Mouse (Mus musculus): Measurements from ENCODE around the gene Arhgap30. TPM values are rescaled to one million over a fixed set of nuclear protein-coding genes. Genes with fewer than 3 reads are reported as not detected.
A peak's percentile ranks its signal among the peaks of the same experiment; 100 is the strongest.

Gene Arhgap30
- polyA plus RNA-seq, 3 experiments from 2014 or later = 73.5 to 84.6 (median 78.0) TPM

GRCm38 (mm10) chr1:171378298-171378697 lies 10.5 kb upstream of the Arhgap30 start:
- ATAC-seq = no peak

GRCm38 (mm10) chr1:171379935-171380599 lies 8.7 kb upstream of the Arhgap30 start:
- ATAC-seq = peak; percentile 99

- ATAC-seq = no peak
Measured at GRCm38 (mm10) chr1:171382096-171382620, 6.6 kb upstream of the Arhgap30 start.

- no peak for ATAC-seq
Measured at GRCm38 (mm10) chr1:171384361-171384760, 4.4 kb upstream of the Arhgap30 start.

- no peak for ATAC-seq
Measured at GRCm38 (mm10) chr1:171385171-171385570, 3.6 kb upstream of the Arhgap30 start.

- no peak for ATAC-seq
Measured at GRCm38 (mm10) chr1:171387099-171387498, 1.7 kb upstream of the Arhgap30 start.

- ATAC-seq = peak; percentile 75
Measured at GRCm38 (mm10) chr1:171390101-171390500, 1.3 kb downstream of the Arhgap30 start.

DNA sequence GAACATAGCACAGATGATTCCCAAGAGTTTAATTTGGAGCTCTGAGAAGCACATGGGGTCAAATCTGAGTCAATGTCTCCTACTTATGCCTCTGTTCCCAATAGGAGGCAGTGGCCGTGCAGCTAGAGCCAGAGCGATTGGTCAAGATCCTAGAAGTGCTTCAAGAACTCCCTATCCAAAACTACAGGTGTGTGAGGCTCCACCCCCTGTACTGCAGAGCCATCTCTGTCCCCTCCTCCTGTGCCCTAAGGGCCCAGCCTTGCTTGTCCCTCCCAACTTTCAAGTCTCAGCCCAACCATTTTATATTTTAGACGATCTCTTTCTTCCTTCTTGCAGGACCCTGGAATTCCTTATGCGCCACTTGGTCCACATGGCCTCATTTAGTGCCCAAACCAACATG lies 13.1 kb downstream of the Arhgap30 start:
- ATAC-seq = no peak

DNA sequence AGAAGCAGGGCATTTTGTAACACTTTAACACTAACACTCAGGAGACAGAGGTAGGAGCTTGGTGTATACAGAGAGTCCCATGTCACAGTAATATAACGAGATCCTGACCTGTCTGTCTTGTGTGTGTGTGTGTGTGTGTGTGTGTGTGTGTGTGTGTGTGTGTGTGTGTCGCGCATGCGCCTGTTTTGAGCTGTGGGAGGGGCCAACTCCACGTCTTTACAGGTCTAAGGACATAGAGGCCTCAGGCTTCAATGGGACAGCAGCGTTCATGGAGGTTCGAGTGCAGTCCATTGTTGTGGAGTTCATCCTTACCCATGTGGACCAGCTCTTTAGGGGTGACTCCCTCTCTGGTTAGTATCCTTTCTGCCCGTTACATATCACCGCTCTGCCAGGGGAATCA lies 14.2 kb downstream of the Arhgap30 start:
- no peak for ATAC-seq

GRCm38 (mm10) chr1:171407263-171407662 lies 18.5 kb downstream of the Arhgap30 start:
- ATAC-seq = no peak

GRCm38 (mm10) chr1:171410231-171410630 lies 21.5 kb downstream of the Arhgap30 start:
- ATAC-seq = no peak

DNA sequence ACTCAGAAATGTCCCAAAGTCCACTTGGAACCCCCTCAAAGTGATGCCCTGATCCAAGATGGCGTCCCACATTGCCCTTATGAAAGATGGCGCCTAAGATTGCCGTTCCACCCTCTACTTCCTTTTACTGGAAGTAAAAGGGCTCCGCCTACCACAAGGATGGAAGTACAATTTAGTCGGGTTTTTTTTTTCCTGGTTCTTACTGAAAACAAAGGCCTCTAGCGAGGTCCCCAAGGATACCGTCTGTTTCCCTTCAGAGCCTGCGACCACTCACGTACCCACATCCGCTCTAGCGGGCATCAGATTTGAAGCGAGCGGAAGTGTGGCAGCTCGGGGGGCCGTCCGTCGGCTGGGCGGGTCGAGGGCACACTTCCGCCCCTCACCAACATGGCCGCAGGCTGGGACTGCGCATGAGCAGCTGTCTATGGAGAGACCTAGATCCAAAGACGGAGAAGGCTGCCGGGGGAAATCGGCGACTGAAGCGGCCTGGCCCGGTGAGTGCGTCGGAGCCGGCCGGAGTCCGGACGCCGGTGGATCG lies 22.3 kb downstream of the Arhgap30 start, which contains the start of gene Usf1:
Gene Usf1, plus strand, starts transcription at position 367 of the 538 bp plus-strand sequence.
- peak; percentile 84 for ATAC-seq

- ATAC-seq = peak; percentile 19
Measured at GRCm38 (mm10) chr1:171411492-171411941, 22.8 kb downstream of the Arhgap30 start.

- peak; percentile 52 for ATAC-seq
Measured at GRCm38 (mm10) chr1:171412001-171412441, 23.3 kb downstream of the Arhgap30 start.

DNA sequence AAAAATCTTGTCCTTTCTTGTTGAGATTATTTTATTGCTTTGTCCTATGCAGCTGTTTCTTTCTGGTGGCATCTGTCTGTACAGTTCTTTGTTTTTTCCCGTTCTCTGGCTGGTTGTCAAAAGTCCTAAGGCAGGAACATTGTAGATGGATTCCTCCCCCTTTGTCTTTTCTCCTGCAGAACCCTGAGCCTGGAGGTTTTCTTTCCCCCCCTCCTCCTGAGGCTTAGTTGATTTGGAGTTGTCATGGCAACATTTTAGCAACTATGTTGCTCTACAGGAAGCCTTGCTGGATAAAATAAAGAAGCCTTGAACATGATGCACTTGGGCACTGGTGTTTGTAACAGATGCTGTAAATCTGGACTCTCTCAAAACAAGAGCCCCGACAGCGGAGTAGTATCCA lies 23.7 kb downstream of the Arhgap30 start:
- peak; percentile 12 for ATAC-seq

DNA sequence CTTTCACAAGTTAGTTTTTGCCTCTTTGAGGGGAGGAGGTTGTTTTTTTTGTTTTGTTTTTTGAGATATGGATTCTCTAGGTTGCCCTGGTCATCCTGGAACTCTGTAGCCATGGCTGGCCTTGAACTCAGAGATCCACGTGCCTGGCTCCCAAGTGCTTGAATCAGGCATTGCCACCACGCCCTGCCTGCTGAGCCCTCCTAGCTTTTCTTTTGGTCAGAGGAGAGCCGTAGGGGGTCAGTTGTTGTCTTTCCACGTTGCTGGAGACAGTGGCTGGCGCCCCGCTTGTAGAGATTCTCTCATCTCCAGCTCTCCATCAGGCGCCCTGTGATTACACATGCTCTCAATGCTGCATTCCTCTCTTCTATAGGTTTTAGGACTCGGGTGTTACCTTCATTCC lies 24.9 kb downstream of the Arhgap30 start:
- ATAC-seq = no peak

- ATAC-seq = no peak
Measured at GRCm38 (mm10) chr1:171418660-171419059, 29.9 kb downstream of the Arhgap30 start, which contains the start of gene Tstd1. Gene Tstd1, plus strand, starts transcription at chr1:171418872.

DNA sequence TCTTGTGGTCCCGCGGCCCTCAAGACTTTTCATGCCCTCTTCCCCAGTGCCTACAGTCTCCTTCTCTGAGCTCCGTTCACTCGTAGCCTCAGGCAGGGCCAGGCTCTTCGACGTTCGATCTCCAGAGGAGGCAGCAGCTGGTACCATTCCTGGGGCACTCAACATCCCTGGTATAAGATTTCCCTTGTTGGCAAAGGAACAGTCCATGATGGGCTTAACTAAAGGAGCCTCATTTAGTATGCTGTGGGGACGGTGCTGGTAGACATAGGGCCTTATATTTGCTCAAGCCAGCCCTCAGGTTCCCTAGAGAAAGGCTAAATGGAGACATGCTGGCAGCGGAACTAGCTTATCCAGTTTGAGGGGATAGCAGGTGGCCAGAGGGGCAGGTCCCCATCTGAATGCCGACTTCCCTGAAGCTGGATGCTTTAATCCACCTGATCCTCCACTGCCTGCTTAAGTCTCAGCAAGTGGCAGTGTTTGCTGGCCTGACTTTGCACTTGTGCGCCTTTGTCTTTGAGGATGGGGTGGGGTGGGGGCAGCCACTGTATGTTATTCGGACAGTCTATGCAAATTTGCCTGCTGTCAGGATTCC lies 30.6 kb downstream of the Arhgap30 start:
- ATAC-seq = no peak

DNA sequence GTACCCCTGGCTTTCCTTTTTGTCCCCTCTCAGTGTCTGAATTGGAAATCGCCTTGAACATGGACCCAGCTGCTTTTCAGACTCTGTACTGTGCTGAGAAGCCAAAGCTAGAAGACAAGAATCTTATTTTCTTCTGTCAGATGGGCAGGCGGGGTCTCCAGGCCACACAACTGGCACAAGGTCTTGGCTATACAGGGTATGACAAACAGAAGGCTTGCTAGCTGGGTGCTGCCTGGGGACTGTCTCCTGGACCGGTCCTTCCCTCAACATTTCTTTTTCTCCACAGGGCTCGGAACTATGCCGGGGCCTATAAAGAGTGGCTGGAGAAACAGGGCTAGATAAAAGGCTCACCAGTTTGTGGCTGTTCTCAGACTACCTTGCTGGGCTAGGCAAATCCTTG lies 31.2 kb downstream of the Arhgap30 start:
- no peak for ATAC-seq

DNA sequence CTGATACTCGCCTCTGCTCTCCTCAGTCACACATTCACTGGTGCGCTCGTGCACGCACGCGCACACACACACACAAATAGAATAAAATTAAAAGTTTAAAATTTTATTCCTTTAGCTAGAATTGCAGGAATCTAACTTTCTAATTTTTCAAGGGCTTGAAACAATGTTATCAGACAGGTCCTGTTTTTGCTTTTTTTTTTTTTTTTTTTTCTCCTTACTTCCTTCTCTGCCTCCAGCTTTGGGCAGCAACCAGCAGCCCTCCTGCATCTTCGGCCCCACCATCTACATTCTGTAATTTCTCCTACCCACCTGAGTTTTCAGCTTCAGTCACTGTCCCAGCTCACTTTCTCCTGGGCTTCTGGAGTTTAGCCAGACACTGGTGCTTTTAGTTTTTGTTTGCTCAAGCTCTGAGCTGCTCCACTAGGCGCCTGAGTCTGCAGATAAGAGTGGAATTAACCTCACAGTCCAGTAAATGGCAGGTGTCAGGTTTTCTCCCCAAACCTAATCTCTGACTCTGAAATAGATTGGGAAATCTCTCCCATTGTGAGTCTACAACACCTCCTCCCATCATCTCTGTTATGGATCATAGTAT lies 33.8 kb downstream of the Arhgap30 start:
- no peak for ATAC-seq

DNA sequence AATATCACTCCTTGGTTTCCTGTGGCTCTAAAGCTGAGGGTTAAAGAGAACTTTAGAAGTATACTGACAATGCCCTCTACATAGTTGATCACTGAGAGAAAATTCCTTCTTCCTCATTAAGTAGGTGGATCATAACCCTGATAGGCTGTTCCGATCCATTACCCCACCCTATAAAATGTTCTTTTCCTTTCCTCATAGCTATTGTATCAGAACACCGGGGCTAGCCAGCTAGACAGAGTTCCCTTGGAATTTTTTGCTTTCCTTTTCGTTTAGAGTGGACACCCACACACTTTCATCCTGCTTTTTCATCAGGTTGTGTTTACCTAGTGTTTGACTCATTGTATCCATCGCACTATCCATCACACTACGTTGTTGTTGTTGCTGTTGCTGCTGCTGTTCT lies 35.9 kb downstream of the Arhgap30 start:
- ATAC-seq = no peak

- ATAC-seq = no peak
Measured at GRCm38 (mm10) chr1:171425126-171425525, 36.4 kb downstream of the Arhgap30 start.

DNA sequence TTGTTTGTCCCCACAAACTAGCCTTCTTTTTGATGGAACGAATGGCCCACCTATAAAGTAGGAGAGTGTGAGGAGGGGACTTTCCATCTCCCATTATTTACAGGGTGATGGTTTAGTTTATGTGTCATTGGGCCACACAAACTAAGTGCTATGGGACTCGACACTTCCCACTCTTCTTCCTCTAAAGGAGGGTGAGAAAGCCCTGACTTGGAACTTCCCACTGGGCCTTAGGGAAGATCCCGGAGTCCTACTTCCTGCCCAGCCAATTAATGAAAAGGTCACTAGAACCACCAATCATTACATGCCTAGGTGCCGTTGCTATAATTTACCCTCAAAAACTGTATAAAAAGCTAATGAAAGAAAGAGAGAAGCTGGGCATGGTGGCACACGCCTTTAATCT lies 43.4 kb downstream of the Arhgap30 start:
- ATAC-seq = no peak
